Mouse (Mus musculus) kidney, postnatal 4 days (tissue): ENCODE data around the gene Serf2.

Source experiments
- DNase-seq, 2 experiments: peaks; one replicate each; pipeline ENCODE4 v3.0.0; 2021; ENCODE audit warnings: mixed read lengths in 2 of 2

Gene Serf2

GRCm38 (mm10) chr2:121507173-121507950 is 58.4 kb downstream of the Serf2 start:
- DNase-seq: no peak
